Mouse (Mus musculus) macrophage (primary cell): ENCODE measurements around the gene Arhgap18. TPM values are rescaled to one million over a fixed set of nuclear protein-coding genes. Genes with fewer than 3 reads are reported as not detected.

ENCODE experiments used
- H3K27ac ChIP-seq: fragments of 350-480 bp; formaldehyde crosslinking; 2 replicates; pipeline ENCODE4 v1.9.0; 2021
- H3K36me3 ChIP-seq: fragments of 350-480 bp; formaldehyde crosslinking; 2 replicates; pipeline ENCODE4 v1.9.0; 2021; ENCODE audit errors: inconsistent target
- H3K4me3 ChIP-seq: fragments of 350-480 bp; formaldehyde crosslinking; 2 replicates; pipeline ENCODE4 v1.9.0; 2021; ENCODE audit errors: inconsistent target
- H3K79me2 ChIP-seq: fragments of 350-480 bp; formaldehyde crosslinking; 2 replicates; pipeline ENCODE4 v1.9.0; 2021; ENCODE audit errors: inconsistent target
- WGBS: methylation state at CpG from one replicate; pipeline ENCODE4 v1.1.7; 2026; ENCODE audit warnings: inconsistent platforms; ENCODE audit not compliant: missing documents; 5-methylcytosine and 5-hydroxymethylcytosine counted together
- polyA plus RNA-seq: library from polyadenylated mRNA; stranded (reverse); fragments of 250-400 nt; gene quantifications from 3 replicates; pipeline ENCODE4 v1.2.4, GENCODE M21; 2018; ENCODE audit warnings: inconsistent platforms

Gene Arhgap18
- polyA plus RNA-seq, 1 experiment from 2014 or later = 214 TPM

DNA sequence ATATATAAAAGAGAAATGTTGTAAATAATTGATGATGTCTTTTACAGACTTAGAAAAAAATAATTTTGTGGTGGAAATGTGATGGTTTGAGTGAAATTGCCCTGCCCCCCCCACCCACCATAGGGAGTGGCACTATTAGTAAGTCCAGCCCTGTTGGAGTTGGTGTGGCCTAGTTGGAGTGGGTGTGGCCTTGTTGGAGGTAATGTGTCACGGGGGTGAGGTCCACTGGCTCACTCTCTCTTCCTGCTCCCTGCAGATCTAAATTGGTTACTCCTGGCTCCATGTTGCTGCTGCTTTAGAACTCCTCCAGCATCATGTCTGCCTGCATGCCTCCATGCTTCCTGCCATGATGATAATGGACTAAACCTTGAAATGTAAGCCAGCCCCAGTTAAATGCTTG lies 186.3 kb downstream of the Arhgap18 start:
- Histone ChIP-seq H3K79me2 (no peaks in the 10 kb centered on the region), H3K36me3 (no peaks in the 10 kb centered on the region), H3K4me3 (no peak overlapping the region), H3K27ac (no peak overlapping the region)
- 82% methylated on average over 1 of the region's 1 CpGs for WGBS

DNA sequence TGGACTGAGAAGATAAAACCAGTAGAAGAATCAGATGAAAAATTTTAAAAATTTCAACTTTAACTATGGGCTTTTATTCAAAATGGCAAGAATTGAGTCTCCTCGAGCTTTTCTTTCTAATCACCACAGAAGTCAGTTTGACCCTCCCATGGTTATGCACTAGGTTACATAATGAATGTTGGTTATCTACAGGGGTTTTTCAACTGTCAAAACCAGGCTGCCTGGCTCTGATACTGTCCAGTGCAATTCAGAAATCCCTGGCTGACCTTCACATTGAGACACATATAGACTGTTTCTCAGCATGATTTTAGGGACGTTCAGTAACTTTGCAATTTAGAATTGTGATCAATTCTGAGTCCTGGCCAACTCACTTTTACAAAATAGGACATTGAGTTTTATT lies 195.1 kb downstream of the Arhgap18 start:
- Histone ChIP-seq H3K36me3 (no peaks in the 10 kb centered on the region), H3K27ac (no peak overlapping the region), H3K79me2 (no peaks in the 10 kb centered on the region), H3K4me3 (no peak overlapping the region)
- 91% methylated on average over 2 of the region's 2 CpGs for WGBS

DNA sequence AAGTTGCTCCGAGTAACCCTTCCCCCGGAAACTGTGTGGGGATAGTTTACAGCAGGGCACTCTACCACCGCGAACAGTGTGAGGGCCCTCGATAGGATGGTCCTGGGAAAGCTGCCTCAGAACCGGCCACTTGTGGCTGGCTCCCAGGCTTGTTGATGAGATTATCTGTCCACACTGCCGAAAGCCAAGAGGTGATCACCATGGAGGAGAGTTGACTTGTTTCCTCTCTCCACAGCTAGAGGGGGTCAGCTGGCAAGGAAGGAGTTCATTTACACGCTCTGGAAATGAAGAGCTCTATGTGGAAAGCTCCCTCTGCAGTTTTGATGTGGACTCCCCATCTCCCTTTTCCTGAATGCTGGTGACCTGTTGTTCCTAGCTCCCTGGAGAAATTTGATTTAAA lies 196.4 kb downstream of the Arhgap18 start:
- 84% methylated on average over 7 of the region's 8 CpGs for WGBS
- Histone ChIP-seq H3K36me3 (no peaks in the 10 kb centered on the region), H3K4me3 (no peak overlapping the region), H3K27ac (no peak overlapping the region), H3K79me2 (no peaks in the 10 kb centered on the region)

DNA sequence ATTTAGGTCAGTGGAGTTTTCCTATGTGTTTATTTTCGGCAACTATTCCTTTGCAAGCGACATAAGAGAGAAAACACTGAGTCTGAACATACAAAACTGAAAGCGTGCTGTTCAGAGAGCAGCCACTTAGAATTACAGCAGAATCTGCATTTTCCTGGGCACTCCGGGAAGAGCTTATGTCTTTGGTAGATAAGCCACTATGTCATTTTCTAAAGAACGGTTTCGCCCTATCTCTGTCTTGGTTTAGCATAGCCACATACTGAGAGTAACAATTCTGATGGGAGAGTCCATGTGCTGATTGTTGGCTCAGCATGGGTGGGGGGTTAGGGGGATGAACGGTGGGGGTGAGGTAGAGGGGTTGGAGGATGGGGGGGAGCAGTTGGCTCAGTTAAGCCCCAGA lies 197.2 kb downstream of the Arhgap18 start:
- 89% methylated on average over 7 of the region's 7 CpGs for WGBS
- no peaks in the 10 kb centered on the region for H3K36me3 ChIP-seq
- H3K4me3 ChIP-seq = no peak overlapping the region
- no peaks in the 10 kb centered on the region for H3K79me2 ChIP-seq
- no peak overlapping the region for H3K27ac ChIP-seq

DNA sequence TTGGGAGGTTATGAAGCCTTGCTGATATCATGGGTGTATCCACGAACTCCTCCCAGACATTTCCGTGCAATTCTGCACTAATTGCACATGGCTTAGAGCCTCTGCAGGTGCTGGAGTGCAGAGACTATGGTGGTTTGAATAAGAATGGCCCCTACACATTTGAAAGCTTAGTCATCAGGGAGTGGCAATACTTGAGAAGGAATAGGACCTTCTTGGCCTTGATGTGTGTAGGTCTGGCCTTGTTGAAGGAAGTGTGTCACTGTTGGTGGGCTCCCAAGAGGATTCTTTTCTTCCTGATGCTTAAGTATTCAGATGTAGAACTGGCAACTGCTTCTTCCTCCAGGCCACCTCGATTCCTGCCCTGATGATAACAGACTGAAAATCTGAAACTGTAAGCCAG lies 205.3 kb downstream of the Arhgap18 start:
- H3K36me3 ChIP-seq = no peaks in the 10 kb centered on the region
- H3K4me3 ChIP-seq = no peak overlapping the region
- 93% methylated on average over 3 of the region's 3 CpGs for WGBS
- H3K27ac ChIP-seq = no peak overlapping the region
- H3K79me2 ChIP-seq = no peaks in the 10 kb centered on the region
